Mouse (Mus musculus) limb, embryonic 10.5 days (tissue): ENCODE data around the gene Ifitm2. TPM values are rescaled to one million over a fixed set of nuclear protein-coding genes. Genes with fewer than 3 reads are reported as not detected.

Source experiments
- DNase-seq: peaks from one replicate; pipeline ENCODE4 v3.0.0-alpha.2; 2017; ENCODE audit warnings: low spot score
- H3K27ac ChIP-seq: fragments of 300-500 bp; sonication (generic); 2 replicates; pipeline ENCODE4 v1.5.1; 2016; ENCODE audit warnings: mild to moderate bottlenecking
- H3K27me3 ChIP-seq: fragments of 300-500 bp; sonication (generic); 2 replicates; pipeline ENCODE4 v1.6.1; 2016; ENCODE audit warnings: low read depth, mild to moderate bottlenecking; ENCODE audit not compliant: poor library complexity, severe bottlenecking
- H3K36me3 ChIP-seq: fragments of 300-500 bp; sonication (generic); 2 replicates; pipeline ENCODE4 v1.6.1; 2016; ENCODE audit warnings: mild to moderate bottlenecking, moderate library complexity
- H3K4me1 ChIP-seq: fragments of 300-500 bp; sonication (generic); 2 replicates; pipeline ENCODE4 v1.6.1; 2016
- H3K4me3 ChIP-seq: fragments of 300-500 bp; sonication (generic); 2 replicates; pipeline ENCODE4 v1.5.1; 2016; ENCODE audit warnings: mild to moderate bottlenecking, moderate library complexity
- H3K9me3 ChIP-seq: fragments of 300-500 bp; sonication (generic); replicated peaks from 2 replicates; pipeline ENCODE4 v1.6.1; 2016; ENCODE audit warnings: mild to moderate bottlenecking
- WGBS: fragments of 180-500 bp; shearing (Covaris S2); methylation state at CpG from one replicate; pipeline ENCODE4 v1.1.7; 2016; 5-methylcytosine and 5-hydroxymethylcytosine counted together
- polyA plus RNA-seq: library from polyadenylated mRNA; unstranded; fragments of >200 nt; fragmentation: Nextera tagmentation; extraction: Ambion mirVana; gene quantifications from 2 replicates; pipeline ENCODE4 v1.2.1, GENCODE M21; 2016

Ifitm2 gene
- polyA plus RNA-seq, 1 experiment from 2014 or later, result 922 TPM

GRCm38 (mm10) chr7:140905642-140906081, 50.1 kb downstream of the Ifitm2 start:
- Histone ChIP-seq H3K27ac (no peak overlapping the region), H3K36me3 (0 out of 2 replicates have a peak, but pooled peaks cover 5% of the 10 kb centered on the region), H3K9me3 (no peaks in the 10 kb centered on the region), H3K4me3 (no peak overlapping the region), H3K4me1 (peaks cover 30% of the 10 kb centered on the region), H3K27me3 (no peaks in the 10 kb centered on the region)
- no peak for DNase-seq
- WGBS, result 85% methylated on average over 2 of the region's 2 CpGs

Other genes with a start within 250 kb of the Ifitm2 start
- 0.09 TPM in 2 replicates for gene Cyp2e1, start 192.2 kb downstream of the Ifitm2 start, polyA plus RNA-seq
- 0.10 and 0.23 TPM in 2 replicates for gene Syce1, start 168.1 kb downstream of the Ifitm2 start, polyA plus RNA-seq
- gene Zfp941, start 133.8 kb downstream of the Ifitm2 start, polyA plus RNA-seq, result 2.1 and 2.2 TPM in 2 replicates
- gene Urah, start 121.0 kb downstream of the Ifitm2 start, polyA plus RNA-seq, result 0.75 and 0.95 TPM in 2 replicates
- not detected in 2 replicates for gene Scgb1c1, start 110.4 kb downstream of the Ifitm2 start, polyA plus RNA-seq
- not detected in 2 replicates for gene Odf3, start 108.2 kb downstream of the Ifitm2 start, polyA plus RNA-seq
- gene Gm45785, start 99.7 kb downstream of the Ifitm2 start, polyA plus RNA-seq, result not detected in 2 replicates
- gene Ric8a, start 99.0 kb downstream of the Ifitm2 start, polyA plus RNA-seq, result 45.2 and 54.2 TPM in 2 replicates
- gene Bet1l, start 98.4 kb downstream of the Ifitm2 start, polyA plus RNA-seq, result 23.0 and 26.1 TPM in 2 replicates
- gene Psmd13, start 74.0 kb downstream of the Ifitm2 start, polyA plus RNA-seq, result 353 and 364 TPM in 2 replicates
- gene Sirt3, start 73.7 kb downstream of the Ifitm2 start, polyA plus RNA-seq, result 25.4 and 27.6 TPM in 2 replicates
- gene Cox8b, start 55.5 kb downstream of the Ifitm2 start, polyA plus RNA-seq, result 0.49 TPM in 1 of 2 replicates, not detected in the other
- 0.06 and 0.26 TPM in 2 replicates for gene Nlrp6, start 35.1 kb downstream of the Ifitm2 start, polyA plus RNA-seq
- 11.4 and 15.4 TPM in 2 replicates for gene Pgghg, start 14.6 kb downstream of the Ifitm2 start, polyA plus RNA-seq
- 4.2 and 5.9 TPM in 2 replicates for gene Ifitm5, start 5.7 kb downstream of the Ifitm2 start, polyA plus RNA-seq
- gene Gm45717, start 50 bp downstream of the Ifitm2 start, polyA plus RNA-seq, result not detected in 2 replicates
- gene Ifitm1, start 11.2 kb upstream of the Ifitm2 start, polyA plus RNA-seq, result 27.9 and 43.1 TPM in 2 replicates
- gene Ifitm3, start 54.8 kb upstream of the Ifitm2 start, polyA plus RNA-seq, result 54.0 and 56.4 TPM in 2 replicates
- 0.31 TPM in 1 of 2 replicates, not detected in the other for gene Ifitm6, start 61.9 kb upstream of the Ifitm2 start, polyA plus RNA-seq
- not detected in 2 replicates for gene Gm17387, start 73.1 kb upstream of the Ifitm2 start, polyA plus RNA-seq
- gene B4galnt4, start 105.1 kb upstream of the Ifitm2 start, polyA plus RNA-seq, result 26.2 and 30.7 TPM in 2 replicates
- 6.0 and 8.2 TPM in 2 replicates for gene Pkp3, start 122.2 kb upstream of the Ifitm2 start, polyA plus RNA-seq
- gene Sigirr, start 144.6 kb upstream of the Ifitm2 start, polyA plus RNA-seq, result 2.3 TPM in 2 replicates
- 0.64 and 0.67 TPM in 2 replicates for gene Ano9, start 161.8 kb upstream of the Ifitm2 start, polyA plus RNA-seq
- gene Ptdss2, start 166.4 kb upstream of the Ifitm2 start, polyA plus RNA-seq, result 85.6 and 95.2 TPM in 2 replicates
- 67.7 and 85.0 TPM in 2 replicates for gene Rnh1, start 216.9 kb upstream of the Ifitm2 start, polyA plus RNA-seq
- gene Hras, start 238.0 kb upstream of the Ifitm2 start, polyA plus RNA-seq, result 101 and 104 TPM in 2 replicates
- gene Lrrc56, start 238.2 kb upstream of the Ifitm2 start, polyA plus RNA-seq, result 14.0 and 21.8 TPM in 2 replicates